Mouse (Mus musculus) embryonic facial prominence, embryonic 11.5 days (tissue): ENCODE measurements at regions not wholly inside any gene's neighbourhood (a gene's known extent, or its start where the extent isn't known, plus 50 kb on each side); places are given as distances from the start of the nearest gene placed in this dataset.

ENCODE experiments used
- ATAC-seq: fragments of 200-750 bp; cut with Nextera tagmentation; replicated peaks from 2 replicates; pipeline ENCODE4 v1.8.0; 2017; ENCODE audit warnings: low read depth; ENCODE audit not compliant: insufficient number of reproducible peaks, low FRiP score, low TSS enrichment
- DNase-seq: peaks from one replicate; pipeline ENCODE4 v3.0.0-alpha.2; 2015; ENCODE audit warnings: low spot score
- H3K27ac ChIP-seq: fragments of 300-500 bp; sonication (generic); replicated peaks from 2 replicates; pipeline ENCODE4 v1.5.1; 2014; ENCODE audit warnings: mild to moderate bottlenecking, low read depth, low read length, control low read depth
- H3K27me3 ChIP-seq: fragments of 300-500 bp; sonication (generic); 2 replicates; pipeline ENCODE4 v1.6.1; 2014; ENCODE audit warnings: mild to moderate bottlenecking, low read length, moderate library complexity, mixed read lengths; ENCODE audit not compliant: control insufficient read depth, insufficient read depth
- H3K36me3 ChIP-seq: fragments of 300-500 bp; sonication (generic); replicated peaks from 2 replicates; pipeline ENCODE4 v1.6.1; 2014; ENCODE audit warnings: low read depth, mild to moderate bottlenecking, low read length, moderate library complexity, mixed read lengths; ENCODE audit not compliant: control insufficient read depth, insufficient read depth
- H3K4me1 ChIP-seq: fragments of 300-500 bp; sonication (generic); 2 replicates; pipeline ENCODE4 v1.6.1; 2014; ENCODE audit warnings: low read length, mixed read lengths; ENCODE audit not compliant: control insufficient read depth, insufficient read depth
- H3K4me2 ChIP-seq: fragments of 300-500 bp; sonication (generic); 2 replicates; pipeline ENCODE4 v1.6.1; 2014; ENCODE audit warnings: low read depth, mild to moderate bottlenecking, control low read depth, low read length, moderate library complexity
- H3K4me3 ChIP-seq: fragments of 300-500 bp; sonication (generic); 2 replicates; pipeline ENCODE4 v1.5.1; 2014; ENCODE audit warnings: low read depth, low read length, control low read depth
- H3K9ac ChIP-seq: fragments of 300-500 bp; sonication (generic); replicated peaks from 2 replicates; pipeline ENCODE4 v1.6.1; 2014; ENCODE audit warnings: mild to moderate bottlenecking, control low read depth, low read length
- H3K9me3 ChIP-seq: fragments of 300-500 bp; sonication (generic); replicated peaks from 2 replicates; pipeline ENCODE4 v1.6.1; 2016; ENCODE audit warnings: mild to moderate bottlenecking, low read length, inconsistent platforms, mixed read lengths; ENCODE audit not compliant: control insufficient read depth
- WGBS: fragments of 180-500 bp; shearing (Covaris S2); extraction: QIAGEN DNeasy Blood & Tissue Kit; methylation state at CpG from one replicate; pipeline ENCODE4 v1.1.7; 2014; 5-methylcytosine and 5-hydroxymethylcytosine counted together

DNA sequence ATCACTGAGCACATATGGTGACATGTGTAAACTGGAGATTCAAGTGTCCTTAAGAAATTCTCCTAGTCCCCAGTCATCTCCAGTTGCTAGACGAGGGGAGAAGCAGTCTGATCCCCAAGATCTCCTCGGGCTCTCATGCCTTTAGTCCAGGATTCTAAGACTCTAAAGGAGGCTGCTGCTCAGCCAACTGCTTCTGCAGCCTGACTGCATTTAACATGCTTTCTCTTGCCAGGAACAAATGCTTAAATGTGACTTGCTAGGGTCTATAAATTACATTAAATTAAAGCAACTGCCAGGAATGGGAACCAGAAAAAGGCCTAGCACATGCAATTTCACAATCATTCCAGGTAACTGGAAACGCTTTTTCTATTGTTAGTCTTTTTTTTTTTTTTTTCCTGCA, 599.8 kb upstream of the Gcfc2 start:
- WGBS: 78% methylated on average over 3 of the region's 3 CpGs
- no peak for ATAC-seq
- no peak overlapping the region for H3K4me3 ChIP-seq

DNA sequence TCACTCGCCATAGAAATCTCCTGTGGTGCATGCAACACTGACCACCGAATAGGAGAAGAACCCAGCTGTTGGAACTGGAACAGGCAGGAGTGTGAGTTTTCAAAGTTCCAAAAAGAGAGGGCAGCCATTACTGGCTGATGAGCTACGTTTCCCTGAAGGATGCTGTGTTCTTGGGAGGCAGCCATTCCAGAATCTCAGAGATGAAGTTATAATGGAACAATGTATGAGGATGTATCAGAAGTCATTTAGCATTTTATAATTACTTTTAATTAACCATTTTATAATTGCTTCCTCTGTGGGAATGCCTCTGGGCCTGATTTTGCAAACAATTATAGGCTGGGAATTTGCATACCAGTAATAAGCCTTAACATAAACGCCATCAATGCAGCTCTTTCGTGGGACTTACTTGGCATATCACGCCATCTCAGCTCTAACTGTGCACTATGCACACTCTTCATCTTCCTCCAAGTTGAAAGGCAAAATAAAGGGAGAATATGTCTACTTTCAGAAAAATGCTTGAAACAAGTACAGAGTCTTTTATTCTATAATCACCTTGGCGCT, 559.4 kb upstream of the Gcfc2 start:
- no peak overlapping the region for H3K27ac ChIP-seq
- H3K9me3 ChIP-seq: no peaks in the 10 kb centered on the region
- DNase-seq (no peak), ATAC-seq (no peak)
- 87% methylated on average over 7 of the region's 7 CpGs for WGBS
- H3K36me3 ChIP-seq: no peaks in the 10 kb centered on the region
- H3K4me2 ChIP-seq: no peak overlapping the region
- H3K4me3 ChIP-seq: no peak overlapping the region
- H3K4me1 ChIP-seq: no peaks in the 10 kb centered on the region
- no peaks in the 10 kb centered on the region for H3K27me3 ChIP-seq
- H3K9ac ChIP-seq: no peak overlapping the region

More for the DNA sequence above, 599.8 kb upstream of the Gcfc2 start:
- Histone ChIP-seq H3K27me3 (no peaks in the 10 kb centered on the region), H3K4me2 (no peak overlapping the region), H3K27ac (no peak overlapping the region), H3K36me3 (no peaks in the 10 kb centered on the region), H3K9ac (no peak overlapping the region), H3K4me1 (no peaks in the 10 kb centered on the region), H3K9me3 (no peaks in the 10 kb centered on the region)
- no peak for DNase-seq

DNA sequence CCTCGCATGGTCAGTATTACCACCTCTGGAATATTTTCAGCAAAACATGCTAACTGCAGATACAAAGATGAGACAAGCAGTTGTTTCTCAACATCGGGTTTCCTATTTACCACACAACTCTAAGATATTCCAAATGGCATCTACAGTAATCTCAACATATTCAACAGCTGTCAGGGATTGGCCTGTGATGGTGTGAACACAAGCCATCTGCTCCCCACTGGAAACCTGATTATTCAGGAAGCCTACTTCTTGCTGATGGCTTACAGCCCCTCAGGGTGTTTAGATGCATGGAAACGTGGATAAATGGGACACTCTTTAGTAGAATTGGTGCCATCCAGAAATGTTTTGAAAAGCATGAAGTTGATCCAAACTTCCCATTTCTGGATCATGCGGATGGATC, 535.0 kb upstream of the Gcfc2 start:
- H3K4me3 ChIP-seq: no peak overlapping the region
- no peak overlapping the region for H3K9ac ChIP-seq
- H3K4me1 ChIP-seq: no peaks in the 10 kb centered on the region
- H3K27ac ChIP-seq: no peak overlapping the region
- H3K9me3 ChIP-seq: no peaks in the 10 kb centered on the region
- no peaks in the 10 kb centered on the region for H3K36me3 ChIP-seq
- no peaks in the 10 kb centered on the region for H3K27me3 ChIP-seq
- WGBS: 76% methylated on average over 4 of the region's 4 CpGs
- DNase-seq (no peak), ATAC-seq (no peak)
- H3K4me2 ChIP-seq: no peak overlapping the region

DNA sequence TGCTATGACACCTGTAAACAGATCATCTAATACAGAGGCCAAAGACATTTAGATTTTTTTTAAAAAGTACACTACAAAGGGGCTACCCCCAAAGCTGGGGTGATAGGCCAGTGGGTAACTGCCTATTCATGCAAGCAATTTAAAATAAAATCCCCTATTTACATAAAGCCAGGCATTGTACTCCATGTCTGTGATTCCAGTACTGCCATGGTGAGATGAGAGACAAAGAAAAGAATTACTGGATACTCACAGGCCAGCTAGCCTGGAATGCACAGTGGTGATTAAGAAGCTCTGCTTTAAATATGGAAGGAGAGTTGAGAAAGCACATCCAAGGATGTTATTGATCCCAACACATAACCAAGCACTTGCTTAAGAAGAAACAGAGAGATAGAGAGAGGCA, 520.3 kb upstream of the Gcfc2 start:
- no peaks in the 10 kb centered on the region for H3K36me3 ChIP-seq
- H3K27me3 ChIP-seq: no peaks in the 10 kb centered on the region
- no peak overlapping the region for H3K9ac ChIP-seq
- no peaks in the 10 kb centered on the region for H3K9me3 ChIP-seq
- no peak for DNase-seq
- ATAC-seq: no peak
- H3K27ac ChIP-seq: no peak overlapping the region
- H3K4me2 ChIP-seq: no peak overlapping the region
- no peak overlapping the region for H3K4me3 ChIP-seq
- no peaks in the 10 kb centered on the region for H3K4me1 ChIP-seq

DNA sequence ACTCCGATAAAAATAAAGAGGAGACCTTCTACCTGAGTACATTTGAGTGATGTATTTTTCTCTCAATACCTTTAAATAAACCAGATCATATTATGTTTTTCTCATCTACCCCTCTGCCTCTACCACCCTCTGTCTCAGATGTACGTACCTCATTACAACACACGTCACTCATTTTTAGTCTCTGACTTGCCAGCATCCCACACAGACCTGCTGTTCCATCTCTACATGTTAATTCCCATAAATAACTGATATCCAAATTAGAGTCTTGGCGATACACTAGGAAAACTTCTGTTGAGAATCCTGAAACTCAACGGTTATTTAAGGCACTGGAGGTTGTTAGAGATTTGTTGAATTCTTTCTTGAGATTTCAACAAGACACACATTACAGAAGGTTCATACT, 509.9 kb upstream of the Gcfc2 start:
- DNase-seq (no peak), ATAC-seq (no peak)
- WGBS: 88% methylated on average over 5 of the region's 5 CpGs
- no peak overlapping the region for H3K27ac ChIP-seq
- no peak overlapping the region for H3K4me3 ChIP-seq
- no peaks in the 10 kb centered on the region for H3K36me3 ChIP-seq
- no peaks in the 10 kb centered on the region for H3K9me3 ChIP-seq
- H3K4me1 ChIP-seq: no peaks in the 10 kb centered on the region
- H3K9ac ChIP-seq: no peak overlapping the region
- no peaks in the 10 kb centered on the region for H3K27me3 ChIP-seq
- no peak overlapping the region for H3K4me2 ChIP-seq

DNA sequence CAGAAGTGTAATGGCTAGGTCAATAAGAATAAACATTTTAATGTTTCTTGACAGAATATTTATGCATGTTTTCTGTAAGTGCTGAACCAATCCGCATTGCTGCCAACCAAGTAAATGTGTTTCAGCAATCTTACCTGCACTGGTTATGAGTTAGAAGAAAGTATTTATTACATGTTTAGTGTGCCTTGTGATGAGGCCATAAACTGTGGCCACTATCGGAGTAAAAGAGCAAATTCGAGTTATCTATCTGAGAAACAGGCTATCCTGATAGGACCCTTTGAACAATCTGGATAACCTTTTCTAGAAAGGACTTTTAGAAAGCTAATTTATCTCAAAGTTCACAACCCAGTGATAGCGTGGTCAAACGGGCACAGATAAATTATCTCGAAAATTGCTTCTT, 488.7 kb upstream of the Gcfc2 start:
- no peak overlapping the region for H3K4me2 ChIP-seq
- H3K4me1 ChIP-seq: no peaks in the 10 kb centered on the region
- WGBS: 83% methylated on average over 6 of the region's 6 CpGs
- no peak overlapping the region for H3K27ac ChIP-seq
- DNase-seq (no peak), ATAC-seq (no peak)
- H3K27me3 ChIP-seq: no peaks in the 10 kb centered on the region
- H3K9me3 ChIP-seq: no peaks in the 10 kb centered on the region
- H3K36me3 ChIP-seq: no peaks in the 10 kb centered on the region
- H3K9ac ChIP-seq: no peak overlapping the region
- no peak overlapping the region for H3K4me3 ChIP-seq

DNA sequence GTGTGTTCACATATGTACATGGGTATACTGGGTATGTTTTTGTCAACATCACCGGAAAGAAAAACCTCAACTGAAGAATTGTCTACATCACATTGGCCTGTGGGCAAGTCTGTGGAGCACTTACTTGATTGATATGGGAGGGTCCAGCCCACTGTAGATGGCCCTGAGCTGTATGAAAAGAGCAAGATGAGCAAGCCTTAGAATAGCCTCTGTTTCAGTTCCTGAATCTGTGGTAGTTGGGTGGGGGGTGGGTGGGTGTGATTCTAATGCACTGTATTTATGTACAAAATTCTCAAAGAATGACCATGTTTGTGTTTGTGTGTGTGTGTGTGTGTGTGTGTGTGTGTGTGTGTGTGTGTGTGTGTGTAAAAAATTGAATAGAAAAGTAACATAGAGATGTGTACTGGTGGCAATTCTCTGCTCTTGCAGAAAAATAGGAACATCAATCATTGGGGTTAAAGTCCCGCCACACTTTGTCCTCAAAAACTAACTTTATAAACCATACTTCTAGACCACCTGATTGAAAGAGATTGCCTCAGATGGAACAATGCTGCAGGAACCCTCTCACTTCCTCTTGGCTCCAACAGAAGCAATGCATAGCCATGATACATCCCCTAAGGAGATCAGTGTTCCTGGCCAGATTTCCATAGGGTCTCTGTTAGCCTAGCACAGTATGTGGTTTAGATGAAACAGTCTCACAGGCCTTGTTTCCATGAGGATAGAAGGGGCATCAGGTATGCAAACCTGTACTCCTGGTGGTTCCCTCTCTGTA, 484.3 kb upstream of the Gcfc2 start:
- Histone ChIP-seq H3K27me3 (no peaks in the 10 kb centered on the region), H3K4me1 (no peaks in the 10 kb centered on the region), H3K4me3 (no peak overlapping the region), H3K9me3 (no peaks in the 10 kb centered on the region), H3K4me2 (no peak overlapping the region), H3K9ac (no peak overlapping the region), H3K27ac (no peak overlapping the region), H3K36me3 (no peaks in the 10 kb centered on the region)
- DNase-seq (no peak), ATAC-seq (no peak)
- WGBS: 89% methylated on average over 2 of the region's 2 CpGs

DNA sequence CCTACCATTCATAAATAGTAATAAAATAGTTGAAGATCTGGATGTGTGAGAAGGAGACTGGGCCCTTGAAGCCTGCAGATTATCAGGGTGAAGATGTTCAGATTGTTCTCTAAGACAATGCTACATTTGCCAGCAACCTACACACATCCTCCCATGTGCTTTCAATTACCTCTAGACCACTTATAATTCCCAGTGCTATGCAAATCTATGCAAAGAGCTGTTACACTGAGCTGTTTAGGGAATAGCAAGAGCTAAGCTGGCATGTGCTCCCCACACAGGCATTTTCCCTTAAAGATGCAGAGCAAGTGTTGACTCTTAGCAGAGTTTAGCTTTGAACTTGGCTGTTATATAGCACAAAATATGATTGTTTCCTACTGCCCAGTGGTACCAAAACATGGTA, 482.1 kb upstream of the Gcfc2 start:
- Histone ChIP-seq H3K4me1 (no peaks in the 10 kb centered on the region), H3K4me2 (no peak overlapping the region), H3K27ac (no peak overlapping the region), H3K9ac (no peak overlapping the region), H3K9me3 (no peaks in the 10 kb centered on the region), H3K4me3 (no peak overlapping the region), H3K27me3 (no peaks in the 10 kb centered on the region), H3K36me3 (no peaks in the 10 kb centered on the region)
- ATAC-seq: no peak
- DNase-seq: peak; percentile 2
